ENCODE assay signal across 8 mouse cellular contexts in genomic region chr3:87616354-87616753, GRCm38 (mm10). TPM values are rescaled to one million over a fixed set of nuclear protein-coding genes. Genes with fewer than 3 reads are reported as not detected.
DNase-seq lines count a peak whose midpoint lies in the region; ATAC-seq and TF ChIP-seq lines count a peak whose summit lies in the region.

No protein-coding gene starts in this region.

- H3K9ac ChIP-seq in heart, embryonic 12.5 days, result 0 out of 2 replicates have a peak overlapping the region, but pooled peaks have one; percentile 77
- no peak overlapping the region for H3K9ac ChIP-seq in intestine, embryonic 15.5 days

- H3K9me3 ChIP-seq in heart, embryonic 12.5 days (replicated peaks), result no peaks in the 10 kb centered on the region
- H3K9me3 ChIP-seq in embryonic facial prominence, embryonic 10.5 days, result no peaks in the 10 kb centered on the region
- no peaks in the 10 kb centered on the region for H3K9me3 ChIP-seq in intestine, embryonic 15.5 days
- no peaks in the 10 kb centered on the region for H3K9me3 ChIP-seq in midbrain, embryonic 10.5 days (replicated peaks)

- no peaks in the 10 kb centered on the region for H3K27me3 ChIP-seq in heart, embryonic 12.5 days (replicated peaks)
- H3K27me3 ChIP-seq in embryonic facial prominence, embryonic 10.5 days (replicated peaks; ENCODE audit: low read depth, poor library complexity, severe bottlenecking), result 0 out of 2 replicates have a peak, but pooled peaks cover 4% of the 10 kb centered on the region
- H3K27me3 ChIP-seq in intestine, embryonic 15.5 days (replicated peaks), result no peaks in the 10 kb centered on the region
- H3K27me3 ChIP-seq in midbrain, embryonic 10.5 days (ENCODE audit: low read depth, poor library complexity, severe bottlenecking), result peaks cover 5% of the 10 kb centered on the region; the same call in 1 of the 2 replicates

- TF ChIP-seq CTCF in left cerebral cortex, adult 2 months (IDR thresholded peaks at IDR 0.05), result no peak

- peak overlapping the region; percentile 85; the same call in 1 of the 2 replicates for H3K4me3 ChIP-seq in heart, embryonic 12.5 days
- peak overlapping the region; percentile 86 for H3K4me3 ChIP-seq in embryonic facial prominence, embryonic 10.5 days
- no peak overlapping the region for H3K4me3 ChIP-seq in intestine, embryonic 15.5 days (replicated peaks)
- peak overlapping the region; percentile 82 for H3K4me3 ChIP-seq in midbrain, embryonic 10.5 days
- no peak overlapping the region for H3K4me3 ChIP-seq in left cerebral cortex, adult 2 months

- no peak overlapping the region for H3K4me2 ChIP-seq in heart, embryonic 12.5 days
- peak overlapping the region; percentile 90 for H3K4me2 ChIP-seq in intestine, embryonic 15.5 days (replicated peaks)

- ATAC-seq in heart, embryonic 12.5 days (ENCODE audit: insufficient number of reproducible peaks, low FRiP score), result no peak
- no peak for ATAC-seq in intestine, embryonic 15.5 days

- DNase-seq in heart, postnatal 14 days, result no peak
- DNase-seq in embryonic facial prominence, embryonic 10.5 days (ENCODE audit: low spot score), result no peak
- DNase-seq in midbrain, embryonic 10.5 days (ENCODE audit: low spot score), result no peak
- no peak for DNase-seq in thymus, adult 18-20 months
- no peak for DNase-seq in gastrocnemius, postnatal 25 days
- DNase-seq in left cerebral cortex, adult 2 months (ENCODE audit: extremely low spot score in 1 of 2, low spot score in 2 of 2), result no peak

- H3K27ac ChIP-seq in heart, embryonic 12.5 days (ENCODE audit: poor library complexity, severe bottlenecking), result peak overlapping the region; percentile 90; the same call in 1 of the 2 replicates
- peak overlapping the region; percentile 96 for H3K27ac ChIP-seq in embryonic facial prominence, embryonic 10.5 days (replicated peaks)
- H3K27ac ChIP-seq in intestine, embryonic 15.5 days, result 0 out of 2 replicates have a peak overlapping the region, but pooled peaks have one; percentile 77
- peak overlapping the region; percentile 91 for H3K27ac ChIP-seq in midbrain, embryonic 10.5 days (replicated peaks)
- H3K27ac ChIP-seq in left cerebral cortex, adult 2 months, result no peak overlapping the region

- intact Hi-C loops in heart, postnatal 14 days (cut with DNase I), result no loop called here
- intact Hi-C loops in left cerebral cortex, adult 2 months (cut with DNase I), result loop anchor here (2.0 to 5.0 kb wide), 2 partner anchors 49 to 92 kb away; partner anchors contain the start of gene Etv3

- 62% methylated on average over 4 of the region's 4 CpGs for WGBS in heart, embryonic 12.5 days
- 63% methylated on average over 4 of the region's 4 CpGs for WGBS in embryonic facial prominence, embryonic 10.5 days
- WGBS in intestine, embryonic 15.5 days, result 58% methylated on average over 4 of the region's 4 CpGs
- WGBS in midbrain, embryonic 10.5 days, result 69% methylated on average over 4 of the region's 4 CpGs

- H3K36me3 ChIP-seq in heart, embryonic 12.5 days, result no peaks in the 10 kb centered on the region
- H3K36me3 ChIP-seq in embryonic facial prominence, embryonic 10.5 days (replicated peaks), result no peaks in the 10 kb centered on the region
- no peaks in the 10 kb centered on the region for H3K36me3 ChIP-seq in intestine, embryonic 15.5 days
- H3K36me3 ChIP-seq in midbrain, embryonic 10.5 days, result no peaks in the 10 kb centered on the region

- peaks cover 34% of the 10 kb centered on the region for H3K4me1 ChIP-seq in heart, embryonic 12.5 days (replicated peaks)
- peaks cover 45% of the 10 kb centered on the region for H3K4me1 ChIP-seq in embryonic facial prominence, embryonic 10.5 days
- H3K4me1 ChIP-seq in intestine, embryonic 15.5 days (replicated peaks), result peaks cover 19% of the 10 kb centered on the region
- H3K4me1 ChIP-seq in midbrain, embryonic 10.5 days, result peaks cover 43% of the 10 kb centered on the region

RNA-seq across cellular contexts. Expression of gene Arhgef11, which starts 1.0 kb away (rescaled TPM):
- 14.2 and 15.1 TPM in 2 replicates for polyA plus RNA-seq in heart, embryonic 12.5 days (2016; fragmentation: Nextera tagmentation; extraction: Ambion mirVana)
- 10 to 100 TPM; 20.7 to 22.7 TPM for total RNA-seq in heart, postnatal 14 days (2021)
- 16.0 and 16.9 TPM in 2 replicates for polyA plus RNA-seq in embryonic facial prominence, embryonic 10.5 days (2016; fragmentation: Nextera tagmentation; extraction: Ambion mirVana)
- polyA plus RNA-seq in intestine, embryonic 15.5 days (2015; fragmentation: Nextera tagmentation; extraction: Ambion mirVana), result 13.7 and 14.4 TPM in 2 replicates
- 12.9 and 15.5 TPM in 2 replicates for polyA plus RNA-seq in midbrain, embryonic 10.5 days (2016; fragmentation: Nextera tagmentation; extraction: Ambion mirVana)
- total RNA-seq in gastrocnemius, postnatal 25 days (2021), result 10 to 100 TPM; 14.8 to 17.2 TPM
- total RNA-seq in left cerebral cortex, adult 2 months (2021), result 10 to 100 TPM; 60.2 to 60.3 TPM

Comparison
In these comparisons a context has a peak if more than half of its experiments do, and no peak if none do; other contexts are left out.
1. H3K4me3 ChIP-seq: peak in heart, embryonic 12.5 days (single experiment), embryonic facial prominence, embryonic 10.5 days (single experiment) and midbrain, embryonic 10.5 days (single experiment); none in intestine, embryonic 15.5 days (single experiment) and left cerebral cortex, adult 2 months (single experiment).